Mouse (Mus musculus): ENCODE data around the gene Tbc1d22a. TPM values are rescaled to one million over a fixed set of nuclear protein-coding genes. Genes with fewer than 3 reads are reported as not detected.

Gene Tbc1d22a
- polyA plus RNA-seq, 1 experiment from 2014 or later: 8.7 TPM

- Histone ChIP-seq H3K9me3 (ENCODE audit: control insufficient read depth, low read length) (no peaks in the 10 kb centered on the region), H3K4me1 (replicated peaks; ENCODE audit: control insufficient read depth, insufficient read depth) (no peaks in the 10 kb centered on the region), H3K9ac (ENCODE audit: low read length) (no peak overlapping the region), H3K27me3 (ENCODE audit: control insufficient read depth, insufficient read depth, low read length) (no peaks in the 10 kb centered on the region), H3K27ac (replicated peaks) (no peak overlapping the region), H3K4me2 (replicated peaks; ENCODE audit: low read depth) (no peak overlapping the region), H3K36me3 (ENCODE audit: control insufficient read depth, insufficient read depth, low read length) (no peaks in the 10 kb centered on the region), H3K4me3 (ENCODE audit: low read depth, low read length) (no peak overlapping the region)
- WGBS: 90% methylated on average over 6 of the region's 6 CpGs
- TF ChIP-seq CTCF (IDR thresholded peaks at IDR 0.05; ENCODE audit: low read depth) (no peak), EP300 (optimal IDR thresholded peaks at IDR 0.05) (no peak)
- no peak for DNase-seq (ENCODE audit: low spot score)
- ATAC-seq (ENCODE audit: low FRiP score, low TSS enrichment): no peak
These were observed 205.4 kb downstream of the Tbc1d22a start for GRCm38 (mm10) chr15:86419620-86420019.

GRCm38 (mm10) chr15:86422858-86423257 lies 208.6 kb downstream of the Tbc1d22a start:
- no peak for DNase-seq (ENCODE audit: low spot score)
- no peaks in the 10 kb centered on the region for H3K4me1 ChIP-seq (replicated peaks; ENCODE audit: control insufficient read depth, insufficient read depth)
- H3K27ac ChIP-seq (replicated peaks): no peak overlapping the region
- WGBS: 19% methylated on average over 1 of the region's 1 CpGs
- H3K9me3 ChIP-seq (ENCODE audit: control insufficient read depth, low read length): no peaks in the 10 kb centered on the region
- no peak for ATAC-seq (ENCODE audit: low FRiP score, low TSS enrichment)
- no peaks in the 10 kb centered on the region for H3K27me3 ChIP-seq (ENCODE audit: control insufficient read depth, insufficient read depth, low read length)
- no peaks in the 10 kb centered on the region for H3K36me3 ChIP-seq (ENCODE audit: control insufficient read depth, insufficient read depth, low read length)
- TF ChIP-seq CTCF (IDR thresholded peaks at IDR 0.05; ENCODE audit: low read depth) (no peak), EP300 (optimal IDR thresholded peaks at IDR 0.05) (no peak)
- H3K4me3 ChIP-seq (ENCODE audit: low read depth, low read length): no peak overlapping the region
- no peak overlapping the region for H3K9ac ChIP-seq (ENCODE audit: low read length)
- no peak overlapping the region for H3K4me2 ChIP-seq (replicated peaks; ENCODE audit: low read depth)

GRCm38 (mm10) chr15:86423884-86424283 lies 209.6 kb downstream of the Tbc1d22a start:
- H3K36me3 ChIP-seq (ENCODE audit: control insufficient read depth, insufficient read depth, low read length): no peaks in the 10 kb centered on the region
- H3K9ac ChIP-seq (ENCODE audit: low read length): no peak overlapping the region
- no peak overlapping the region for H3K27ac ChIP-seq (replicated peaks)
- TF ChIP-seq EP300 (optimal IDR thresholded peaks at IDR 0.05) (no peak), CTCF (IDR thresholded peaks at IDR 0.05; ENCODE audit: low read depth) (no peak)
- H3K4me3 ChIP-seq (ENCODE audit: low read depth, low read length): no peak overlapping the region
- no peaks in the 10 kb centered on the region for H3K9me3 ChIP-seq (ENCODE audit: control insufficient read depth, low read length)
- H3K27me3 ChIP-seq (ENCODE audit: control insufficient read depth, insufficient read depth, low read length): no peaks in the 10 kb centered on the region
- H3K4me2 ChIP-seq (replicated peaks; ENCODE audit: low read depth): no peak overlapping the region
- no peak for DNase-seq (ENCODE audit: low spot score)
- 46% methylated on average over 2 of the region's 2 CpGs for WGBS
- ATAC-seq (ENCODE audit: low FRiP score, low TSS enrichment): no peak
- H3K4me1 ChIP-seq (replicated peaks; ENCODE audit: control insufficient read depth, insufficient read depth): no peaks in the 10 kb centered on the region

- Histone ChIP-seq H3K9ac (ENCODE audit: low read length) (no peak overlapping the region), H3K4me3 (ENCODE audit: low read depth, low read length) (no peak overlapping the region), H3K27ac (replicated peaks) (no peak overlapping the region), H3K9me3 (ENCODE audit: control insufficient read depth, low read length) (no peaks in the 10 kb centered on the region), H3K36me3 (ENCODE audit: control insufficient read depth, insufficient read depth, low read length) (no peaks in the 10 kb centered on the region), H3K27me3 (ENCODE audit: control insufficient read depth, insufficient read depth, low read length) (no peaks in the 10 kb centered on the region), H3K4me1 (replicated peaks; ENCODE audit: control insufficient read depth, insufficient read depth) (no peaks in the 10 kb centered on the region), H3K4me2 (replicated peaks; ENCODE audit: low read depth) (no peak overlapping the region)
- 60% methylated on average over 8 of the region's 8 CpGs for WGBS
- ATAC-seq (ENCODE audit: low FRiP score, low TSS enrichment) (no peak), DNase-seq (ENCODE audit: low spot score) (no peak)
- TF ChIP-seq EP300 (optimal IDR thresholded peaks at IDR 0.05) (no peak), CTCF (IDR thresholded peaks at IDR 0.05; ENCODE audit: low read depth) (no peak)
These were observed 210.7 kb downstream of the Tbc1d22a start for GRCm38 (mm10) chr15:86424971-86425370.

GRCm38 (mm10) chr15:86426364-86427000 lies 212.2 kb downstream of the Tbc1d22a start:
- no peaks in the 10 kb centered on the region for H3K36me3 ChIP-seq (ENCODE audit: control insufficient read depth, insufficient read depth, low read length)
- H3K4me2 ChIP-seq (replicated peaks; ENCODE audit: low read depth): no peak overlapping the region
- ATAC-seq (ENCODE audit: low FRiP score, low TSS enrichment) (no peak), DNase-seq (ENCODE audit: low spot score) (no peak)
- no peak overlapping the region for H3K27ac ChIP-seq (replicated peaks)
- H3K9ac ChIP-seq (ENCODE audit: low read length): no peak overlapping the region
- no peaks in the 10 kb centered on the region for H3K9me3 ChIP-seq (ENCODE audit: control insufficient read depth, low read length)
- H3K27me3 ChIP-seq (ENCODE audit: control insufficient read depth, insufficient read depth, low read length): no peaks in the 10 kb centered on the region
- TF ChIP-seq EP300 (optimal IDR thresholded peaks at IDR 0.05) (no peak), CTCF (IDR thresholded peaks at IDR 0.05; ENCODE audit: low read depth) (no peak)
- WGBS: 67% methylated on average over 5 of the region's 5 CpGs
- H3K4me1 ChIP-seq (replicated peaks; ENCODE audit: control insufficient read depth, insufficient read depth): no peaks in the 10 kb centered on the region
- no peak overlapping the region for H3K4me3 ChIP-seq (ENCODE audit: low read depth, low read length)

GRCm38 (mm10) chr15:86427439-86427838 lies 213.2 kb downstream of the Tbc1d22a start:
- H3K9ac ChIP-seq (ENCODE audit: low read length): no peak overlapping the region
- H3K36me3 ChIP-seq (ENCODE audit: control insufficient read depth, insufficient read depth, low read length): no peaks in the 10 kb centered on the region
- 71% methylated on average over 4 of the region's 4 CpGs for WGBS
- no peak overlapping the region for H3K4me2 ChIP-seq (replicated peaks; ENCODE audit: low read depth)
- H3K27me3 ChIP-seq (ENCODE audit: control insufficient read depth, insufficient read depth, low read length): no peaks in the 10 kb centered on the region
- no peak for TF ChIP-seq EP300 (optimal IDR thresholded peaks at IDR 0.05)
- TF ChIP-seq CTCF (IDR thresholded peaks at IDR 0.05; ENCODE audit: low read depth): no peak
- no peak overlapping the region for H3K27ac ChIP-seq (replicated peaks)
- no peaks in the 10 kb centered on the region for H3K9me3 ChIP-seq (ENCODE audit: control insufficient read depth, low read length)
- ATAC-seq (ENCODE audit: low FRiP score, low TSS enrichment) (no peak), DNase-seq (ENCODE audit: low spot score) (no peak)
- H3K4me3 ChIP-seq (ENCODE audit: low read depth, low read length): no peak overlapping the region
- no peaks in the 10 kb centered on the region for H3K4me1 ChIP-seq (replicated peaks; ENCODE audit: control insufficient read depth, insufficient read depth)
